ENCODE assay signal across 8 mouse cellular contexts in genomic region chr17:34897373-34898159, GRCm38 (mm10). TPM values are rescaled to one million over a fixed set of nuclear protein-coding genes. Genes with fewer than 3 reads are reported as not detected.
A peak's percentile ranks its signal among the peaks of the same experiment; 100 is the strongest.
DNase-seq lines count a peak whose midpoint lies in the region; ATAC-seq and TF ChIP-seq lines count a peak whose summit lies in the region.

No protein-coding gene starts in this region.

- no peak for ATAC-seq in heart, embryonic 15.5 days (replicated peaks; ENCODE audit: insufficient number of reproducible peaks, insufficient read depth, low FRiP score, low read depth)
- no peak for ATAC-seq in stomach, embryonic 14.5 days (ENCODE audit: insufficient number of reproducible peaks, insufficient read depth, low FRiP score, low read depth)

- WGBS in heart, embryonic 15.5 days: 11% methylated on average over 10 of the region's 10 CpGs
- WGBS in stomach, embryonic 14.5 days: 16% methylated on average over 10 of the region's 10 CpGs

- peaks cover 14% of the 10 kb centered on the region for H3K36me3 ChIP-seq in heart, embryonic 15.5 days
- peaks cover 10% of the 10 kb centered on the region for H3K36me3 ChIP-seq in stomach, embryonic 14.5 days (ENCODE audit: control insufficient read depth, insufficient read depth, low read length)

- peak overlapping the region; percentile 94 for H3K9ac ChIP-seq in heart, embryonic 15.5 days
- peak overlapping the region; percentile 96 for H3K9ac ChIP-seq in stomach, embryonic 14.5 days (replicated peaks; ENCODE audit: low read depth, low read length)

- H3K4me3 ChIP-seq in heart, embryonic 15.5 days: peak overlapping the region; percentile 92
- H3K4me3 ChIP-seq in layer of hippocampus, adult 2 months: peak overlapping the region; percentile 94
- H3K4me3 ChIP-seq in stomach, embryonic 14.5 days (ENCODE audit: low read depth, low read length): peak overlapping the region; percentile 61

- intact Hi-C loops in left cerebral cortex, postnatal 14 days (cut with DNase I): loop anchor here (5.0 kb wide), 1 partner anchor 40 kb away; no protein-coding TSS in a partner anchor
- intact Hi-C loops in left cerebral cortex, postnatal 10 days (cut with DNase I): no loop called here

- no peaks in the 10 kb centered on the region for H3K27me3 ChIP-seq in heart, embryonic 15.5 days
- H3K27me3 ChIP-seq in stomach, embryonic 14.5 days (ENCODE audit: control insufficient read depth, insufficient read depth, low read length): no peaks in the 10 kb centered on the region

- H3K9me3 ChIP-seq in heart, embryonic 15.5 days (replicated peaks): no peaks in the 10 kb centered on the region
- H3K9me3 ChIP-seq in stomach, embryonic 14.5 days (ENCODE audit: control insufficient read depth, low read depth, low read length): no peaks in the 10 kb centered on the region

- TF ChIP-seq CTCF in layer of hippocampus, adult 2 months (conservative IDR thresholded peaks at IDR 0.05): no peak

- peak overlapping the region; percentile 80 for H3K4me2 ChIP-seq in heart, embryonic 15.5 days
- H3K4me2 ChIP-seq in stomach, embryonic 14.5 days (replicated peaks; ENCODE audit: low read depth, low read length): peak overlapping the region; percentile 80

- peaks cover 45% of the 10 kb centered on the region for H3K4me1 ChIP-seq in heart, embryonic 15.5 days (replicated peaks)
- H3K4me1 ChIP-seq in stomach, embryonic 14.5 days (ENCODE audit: control insufficient read depth, insufficient read depth, low read length): peaks cover 27% of the 10 kb centered on the region

- DNase-seq in left cerebral cortex, postnatal 14 days (ENCODE audit: low spot score in 2 of 2): peak; percentile 66 to 83
- DNase-seq in left cerebral cortex, postnatal 10 days (ENCODE audit: extremely low spot score in 1 of 2, low spot score in 2 of 2): no peak
- DNase-seq in embryo, embryonic 10 days (ENCODE audit: low spot score): peak; percentile 40
- DNase-seq in layer of hippocampus, adult 2 months (ENCODE audit: low spot score in 2 of 2): no peak
- peak; percentile 44 to 64 for DNase-seq in lung, postnatal 4 days
- DNase-seq in urinary bladder, adult 2 months (ENCODE audit: low spot score): no peak

- H3K27ac ChIP-seq in heart, embryonic 15.5 days: peak overlapping the region; percentile 98
- H3K27ac ChIP-seq in layer of hippocampus, adult 2 months: peak overlapping the region; percentile 99
- H3K27ac ChIP-seq in stomach, embryonic 14.5 days (ENCODE audit: low read length): peak overlapping the region; percentile 98

RNA-seq across cellular contexts. Expression of gene C2, which starts 0.5 kb away (rescaled TPM):
- total RNA-seq in left cerebral cortex, postnatal 14 days (2021): 1 to 10 TPM; 2.5 to 2.9 TPM
- 1 to 10 TPM; 2.1 to 2.9 TPM for total RNA-seq in left cerebral cortex, postnatal 10 days (2021)
- 2.0 and 3.3 TPM in 2 replicates for polyA plus RNA-seq in heart, embryonic 15.5 days (2015; fragmentation: Nextera tagmentation; extraction: Ambion mirVana)
- 1 to 10 TPM; 1.1 to 1.8 TPM for total RNA-seq in layer of hippocampus, adult 2 months (2021)
- polyA plus RNA-seq in stomach, embryonic 14.5 days (2014; fragmentation: Nextera tagmentation; extraction: Ambion mirVana): 2.8 TPM in 2 replicates
- 43.0 and 45.6 TPM in 2 replicates for polyA plus RNA-seq in urinary bladder, adult 2 months (2012; rRNA removed)

RNA-seq across cellular contexts. Expression of gene Ehmt2, which starts 0.7 kb away (rescaled TPM):
- 100 to 1,000 TPM; 166 to 171 TPM for total RNA-seq in left cerebral cortex, postnatal 14 days (2021)
- total RNA-seq in left cerebral cortex, postnatal 10 days (2021): 100 to 1,000 TPM; 174 to 181 TPM
- 31.7 and 48.8 TPM in 2 replicates for polyA plus RNA-seq in heart, embryonic 15.5 days (2015; fragmentation: Nextera tagmentation; extraction: Ambion mirVana)
- total RNA-seq in layer of hippocampus, adult 2 months (2021): 100 to 1,000 TPM; 181 to 190 TPM
- polyA plus RNA-seq in stomach, embryonic 14.5 days (2014; fragmentation: Nextera tagmentation; extraction: Ambion mirVana): 69.4 and 79.4 TPM in 2 replicates
- 124 and 129 TPM in 2 replicates for polyA plus RNA-seq in urinary bladder, adult 2 months (2012; rRNA removed)

RNA-seq across cellular contexts. Expression of gene Gm20547, which starts 15.7 kb away (rescaled TPM):
- total RNA-seq in left cerebral cortex, postnatal 14 days (2021): under 1 TPM in 1 of 2 experiments, not detected in 1; 0.26 TPM
- total RNA-seq in left cerebral cortex, postnatal 10 days (2021): not detected
- not detected in 2 replicates for polyA plus RNA-seq in heart, embryonic 15.5 days (2015; fragmentation: Nextera tagmentation; extraction: Ambion mirVana)
- not detected for total RNA-seq in layer of hippocampus, adult 2 months (2021)
- polyA plus RNA-seq in stomach, embryonic 14.5 days (2014; fragmentation: Nextera tagmentation; extraction: Ambion mirVana): not detected in 2 replicates
- polyA plus RNA-seq in urinary bladder, adult 2 months (2012; rRNA removed): 0.04 TPM in 1 of 2 replicates, not detected in the other

RNA-seq across cellular contexts. Expression of gene Slc44a4, which starts 16.7 kb away (rescaled TPM):
- total RNA-seq in left cerebral cortex, postnatal 14 days (2021): under 1 TPM; 0.38 to 0.40 TPM
- total RNA-seq in left cerebral cortex, postnatal 10 days (2021): under 1 TPM; 0.14 to 0.30 TPM
- polyA plus RNA-seq in heart, embryonic 15.5 days (2015; fragmentation: Nextera tagmentation; extraction: Ambion mirVana): 0.08 TPM in 1 of 2 replicates, not detected in the other
- under 1 TPM in 1 of 2 experiments, not detected in 1; 0.29 TPM for total RNA-seq in layer of hippocampus, adult 2 months (2021)
- polyA plus RNA-seq in stomach, embryonic 14.5 days (2014; fragmentation: Nextera tagmentation; extraction: Ambion mirVana): 5.3 and 6.4 TPM in 2 replicates
- 4.5 and 5.1 TPM in 2 replicates for polyA plus RNA-seq in urinary bladder, adult 2 months (2012; rRNA removed)

RNA-seq across cellular contexts. Expression of gene Zbtb12, which starts 18.3 kb away (rescaled TPM):
- 1 to 10 TPM; 5.0 to 5.1 TPM for total RNA-seq in left cerebral cortex, postnatal 14 days (2021)
- total RNA-seq in left cerebral cortex, postnatal 10 days (2021): 1 to 10 TPM; 6.3 to 6.8 TPM
- 1.1 and 1.8 TPM in 2 replicates for polyA plus RNA-seq in heart, embryonic 15.5 days (2015; fragmentation: Nextera tagmentation; extraction: Ambion mirVana)
- 1 to 10 TPM; 7.5 to 9.0 TPM for total RNA-seq in layer of hippocampus, adult 2 months (2021)
- 0.87 and 1.2 TPM in 2 replicates for polyA plus RNA-seq in stomach, embryonic 14.5 days (2014; fragmentation: Nextera tagmentation; extraction: Ambion mirVana)
- 6.6 and 8.5 TPM in 2 replicates for polyA plus RNA-seq in urinary bladder, adult 2 months (2012; rRNA removed)

Comparison
In these comparisons a context has a peak if more than half of its experiments do, and no peak if none do; other contexts are left out.
1. DNase-seq: peak in left cerebral cortex, postnatal 14 days (2 of 2), embryo, embryonic 10 days (single experiment) and lung, postnatal 4 days (2 of 2); none in left cerebral cortex, postnatal 10 days (0 of 2), layer of hippocampus, adult 2 months (0 of 2) and urinary bladder, adult 2 months (single experiment).
2. Peak in every context shown above with its lines, with median percentiles within 50 percentile points of each other: H3K27ac ChIP-seq and H3K4me3 ChIP-seq.